Mouse (Mus musculus): ENCODE measurements around the gene Gbx1.

- TF ChIP-seq CTCF (IDR thresholded peaks at IDR 0.05; ENCODE audit: borderline replicate concordance, insufficient read depth, low read depth, low read length) (no peak), POLR2A (IDR thresholded peaks at IDR 0.05; ENCODE audit: borderline replicate concordance, insufficient read depth, low read length) (no peak)
These were observed 52.2 kb downstream of the Gbx1 start for GRCm38 (mm10) chr5:24474723-24475261.
